Mouse (Mus musculus) B cell, adult 2 months (primary cell): ENCODE results near the gene Ccdc124.
"Not testable (repeated sequence)": the region's sequence is repeated elsewhere in the genome, so short reads cannot be mapped to it uniquely, and the experiment has no call there.

ENCODE experiments used
- DNase-seq, 2 experiments: peaks; one replicate each; pipeline ENCODE4 v3.0.0; 2022

Gene Ccdc124

DNA sequence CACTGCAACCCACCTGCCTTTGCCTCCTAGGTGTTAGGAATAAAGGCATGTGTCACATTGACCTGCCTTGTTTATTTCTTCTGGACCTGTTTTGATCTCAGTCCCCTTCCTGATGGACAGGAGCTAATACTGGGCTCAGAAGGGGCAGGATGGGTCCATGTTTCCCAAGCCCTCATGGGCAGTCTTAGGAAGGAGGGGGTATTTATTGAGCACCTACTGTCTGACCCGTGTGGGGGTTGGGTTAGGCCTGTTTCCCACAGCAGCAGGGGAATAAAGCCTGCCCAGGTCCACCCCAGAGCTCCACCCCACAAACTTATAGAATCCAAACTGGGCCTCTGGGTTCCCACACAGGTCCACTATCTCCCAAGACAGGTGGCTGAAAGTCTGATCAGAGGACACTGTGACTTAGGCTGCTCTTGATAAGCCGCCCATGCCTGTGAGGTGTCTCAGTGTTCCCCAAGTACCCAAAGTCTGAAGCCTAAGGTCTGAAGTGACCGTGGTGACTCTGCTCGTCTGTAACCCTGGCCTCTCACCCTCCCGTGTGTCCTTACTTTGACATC is 30.4 kb downstream of the Ccdc124 start:
- DNase-seq = no peak

DNA sequence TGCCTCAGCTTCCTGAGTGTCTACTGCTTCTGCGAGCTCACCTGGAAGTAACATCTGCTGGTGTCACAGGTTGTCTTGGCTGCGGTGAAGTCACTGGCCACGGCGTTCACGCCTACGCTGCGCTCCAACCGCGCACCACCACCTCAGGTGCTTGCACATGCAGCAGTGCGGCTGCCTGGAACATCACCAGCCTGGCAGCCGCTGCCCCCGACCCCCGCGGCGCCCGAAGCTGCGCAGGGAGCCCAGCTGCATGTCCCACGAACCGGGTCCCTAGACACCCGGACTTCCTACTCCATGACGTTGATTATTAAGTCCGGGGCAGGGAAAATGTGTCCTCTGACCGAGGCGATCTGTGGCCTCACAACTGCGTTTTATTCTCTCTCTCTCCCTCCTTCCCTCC is 31.3 kb downstream of the Ccdc124 start:
- no peak for DNase-seq

DNA sequence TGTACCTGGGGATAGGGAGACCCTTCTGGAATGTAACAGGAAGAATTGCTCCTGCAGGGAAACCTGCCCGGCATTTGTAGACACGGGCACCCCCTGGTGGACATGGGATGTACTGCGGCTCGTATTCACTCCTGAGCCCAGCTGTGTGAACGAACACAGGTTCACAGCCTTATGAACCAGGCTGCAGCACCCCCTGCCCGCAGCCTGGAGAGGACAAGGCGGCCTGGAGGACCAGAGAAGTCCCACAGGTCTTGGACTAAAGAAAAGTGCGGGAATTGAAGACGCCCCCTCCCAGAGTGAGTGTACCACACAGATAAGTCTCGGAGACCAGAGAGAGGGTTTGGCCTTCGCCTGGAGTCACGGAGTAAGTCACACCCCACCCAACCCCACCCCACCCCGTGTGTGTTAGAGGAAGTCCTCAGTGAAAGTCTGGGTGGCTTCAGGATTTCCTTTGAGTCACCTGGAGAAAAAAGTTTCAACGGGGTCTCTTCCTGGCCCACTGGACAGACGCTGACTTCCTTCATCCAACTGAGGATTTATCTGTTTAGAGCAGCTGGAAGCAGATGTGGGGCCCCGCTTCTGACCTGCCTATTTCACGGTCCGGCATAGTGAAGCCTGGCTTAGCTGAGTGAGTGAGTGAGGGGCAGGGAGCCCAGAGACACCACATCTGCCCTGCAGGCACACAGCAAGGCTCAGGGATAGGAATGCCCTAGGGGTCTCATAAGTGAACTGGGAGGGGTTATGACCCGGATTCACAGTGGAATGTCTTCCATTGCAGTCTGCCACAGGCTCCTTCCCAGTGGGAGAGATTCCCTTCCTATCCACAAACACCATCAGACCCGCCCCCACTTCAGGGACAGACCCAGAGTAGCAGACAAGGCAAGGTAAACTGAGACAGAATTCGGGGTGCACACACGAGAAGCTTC is 32.3 kb downstream of the Ccdc124 start:
- DNase-seq = peak; percentile 92 to 93

DNA sequence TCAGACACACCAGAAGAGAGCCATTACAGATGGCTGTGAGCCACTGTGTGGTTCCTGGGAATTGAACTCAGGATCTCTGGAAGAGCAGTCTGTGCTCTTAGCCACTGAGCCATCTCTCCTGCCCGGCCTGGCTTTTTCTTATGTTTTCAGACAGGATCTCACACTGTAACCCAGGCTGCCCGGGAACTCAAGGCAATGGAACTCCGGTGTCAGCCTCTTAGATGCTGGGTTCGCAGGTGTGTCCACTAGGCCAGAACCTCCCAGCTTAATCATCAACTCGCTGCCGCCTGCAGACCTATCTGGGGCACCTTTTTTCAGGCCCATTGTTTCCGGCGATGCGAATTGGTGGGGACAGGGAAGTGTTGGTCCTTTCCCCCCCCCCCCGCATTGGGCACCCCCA is 33.1 kb downstream of the Ccdc124 start:
- no peak for DNase-seq

DNA sequence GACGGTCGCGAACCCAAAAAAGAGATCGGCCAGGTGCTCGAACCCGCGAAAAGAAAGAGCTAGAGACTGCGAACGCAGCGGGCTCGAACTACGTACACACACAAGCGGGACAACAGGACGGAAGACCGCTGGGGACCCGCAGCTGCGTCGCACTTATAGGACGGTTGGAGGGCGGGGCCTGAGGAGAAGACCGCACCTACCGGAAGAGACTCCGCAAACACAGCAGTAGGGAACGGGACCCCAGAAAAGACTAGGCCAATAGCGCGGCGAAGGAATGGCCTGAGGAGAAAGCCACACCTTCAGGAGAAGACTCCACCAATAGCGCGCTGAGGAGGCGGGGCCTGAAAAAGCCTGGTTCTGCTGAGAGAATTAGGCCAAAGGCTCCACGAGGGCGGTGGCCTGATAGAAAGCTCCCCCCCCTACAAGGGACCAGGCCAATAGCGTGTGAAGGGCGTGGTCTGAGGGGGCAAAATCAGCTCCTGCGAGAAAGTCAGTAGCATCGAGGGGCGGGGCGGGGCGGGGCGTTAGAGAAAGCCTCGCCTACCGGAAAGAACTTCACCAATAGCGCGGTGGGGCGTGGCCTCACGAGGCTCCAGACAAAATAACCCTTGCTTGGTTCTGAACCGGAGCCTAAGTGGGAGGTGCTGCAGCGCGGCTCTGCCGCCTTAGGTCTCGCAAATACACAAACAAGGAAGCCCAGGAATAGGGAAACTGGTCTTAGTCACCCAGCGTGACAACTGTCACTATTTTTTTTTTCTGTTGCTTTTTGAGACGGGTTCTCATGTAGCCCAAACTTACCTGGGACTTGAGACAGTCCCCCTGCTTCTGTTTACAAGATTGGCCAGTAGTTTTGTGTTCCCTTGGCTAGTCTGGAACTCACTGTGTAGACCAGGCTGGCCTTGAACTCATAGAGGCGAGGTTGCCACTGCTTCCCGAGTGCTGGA is 34.1 kb downstream of the Ccdc124 start, which contains the start of gene Arrdc2:
Arrdc2 (minus strand) TSS at position 313 of the 944 bp plus-strand sequence.
- peak; percentile 96 to 98 for DNase-seq

DNA sequence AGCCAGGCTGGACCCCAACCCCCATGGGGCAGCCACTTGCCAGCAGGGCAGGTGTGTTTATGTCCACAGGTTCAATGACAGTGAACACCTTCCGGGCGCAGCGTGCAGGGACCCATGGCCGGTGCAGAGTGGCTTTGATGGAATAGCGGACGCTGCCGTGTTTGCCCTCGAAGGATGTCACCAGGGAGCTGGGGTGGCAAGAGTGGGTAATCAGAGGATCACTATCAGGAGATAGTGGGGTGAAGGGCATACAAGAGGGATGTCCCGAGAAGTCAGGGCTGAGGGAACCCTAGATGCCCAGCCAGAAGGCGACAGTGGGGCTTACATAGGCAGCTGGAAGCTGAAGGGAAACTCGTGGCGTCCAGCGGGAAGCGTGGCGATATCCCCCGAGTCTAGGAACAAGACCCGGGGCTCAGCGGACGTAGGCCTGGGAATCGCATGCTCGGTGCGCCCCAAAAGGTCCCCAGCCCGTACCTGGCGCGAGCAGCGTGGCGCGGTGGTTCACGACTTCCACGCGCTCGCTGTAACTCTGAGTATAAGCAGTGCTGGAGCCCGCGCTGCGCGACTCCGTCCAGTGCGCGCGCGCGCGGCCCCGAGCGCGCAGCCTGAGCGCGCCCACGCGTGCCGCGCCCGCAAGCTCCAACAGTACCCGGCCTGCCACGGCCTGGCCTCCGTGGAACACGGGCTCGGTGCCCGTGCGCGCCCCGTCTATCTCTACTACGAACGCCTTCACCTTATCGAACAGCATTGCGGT is 34.9 kb downstream of the Ccdc124 start:
- peak in 1 of 2 experiments; percentile 20 for DNase-seq

DNA sequence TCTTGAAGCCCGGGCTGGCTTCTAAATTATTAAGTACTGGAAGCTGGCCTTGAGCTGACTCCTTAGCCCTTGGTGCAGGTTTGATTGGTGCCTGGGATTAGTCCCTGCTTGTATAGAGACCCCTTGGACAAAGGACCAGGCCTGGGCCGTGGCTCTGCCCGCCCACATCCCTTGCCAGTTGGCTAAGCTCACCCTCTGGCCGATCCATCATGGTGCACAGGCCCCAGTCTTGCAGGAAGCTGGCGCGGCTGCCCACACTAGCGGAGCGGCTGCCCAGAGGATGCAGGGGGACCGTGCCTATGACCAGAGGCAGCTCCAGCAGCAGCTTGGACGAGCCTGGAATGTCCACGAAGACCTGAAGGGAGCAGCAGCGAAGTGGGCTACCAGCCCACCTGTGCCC is 37.1 kb downstream of the Ccdc124 start:
- DNase-seq = no peak

DNA sequence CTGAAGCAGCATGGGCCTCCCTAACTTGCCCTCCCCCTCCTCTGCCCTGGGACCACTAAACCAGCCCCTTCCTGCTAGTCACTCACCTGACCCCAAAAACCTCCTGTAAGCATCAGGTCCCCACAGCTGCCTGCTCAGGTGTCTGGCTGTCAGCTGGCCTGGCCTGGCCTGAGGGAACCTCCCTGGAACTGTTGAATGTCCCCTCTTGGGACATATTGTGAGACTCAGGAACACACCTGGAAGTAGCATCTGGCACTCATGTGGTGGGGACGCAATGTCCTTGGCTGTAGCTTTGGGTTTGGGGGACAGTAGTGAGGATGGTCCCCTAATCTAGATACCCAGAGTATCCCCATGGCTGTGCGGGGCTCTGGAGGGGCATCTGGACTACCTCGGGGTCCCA is 39.7 kb downstream of the Ccdc124 start:
- no peak for DNase-seq

DNA sequence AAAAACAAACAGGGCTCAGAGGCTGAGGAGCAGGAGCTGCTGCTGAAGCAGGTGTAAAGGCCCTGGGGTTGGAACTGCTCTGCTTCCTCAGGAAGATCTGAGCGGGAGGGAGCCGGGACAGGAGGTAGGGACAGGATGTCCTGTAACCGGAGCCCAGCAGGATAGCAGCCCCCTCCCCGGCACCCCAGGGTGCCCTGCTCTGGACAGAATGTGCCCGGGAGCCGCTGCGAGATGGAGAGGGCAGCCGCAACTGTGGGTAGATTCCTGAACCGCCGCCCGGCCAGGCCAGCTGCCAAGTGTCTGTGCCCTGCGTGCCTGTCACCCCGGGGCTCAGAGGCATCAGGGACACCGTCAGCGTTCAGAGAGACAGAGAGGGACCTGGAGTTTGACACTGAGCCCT is 40.2 kb downstream of the Ccdc124 start:
- no peak for DNase-seq

DNA sequence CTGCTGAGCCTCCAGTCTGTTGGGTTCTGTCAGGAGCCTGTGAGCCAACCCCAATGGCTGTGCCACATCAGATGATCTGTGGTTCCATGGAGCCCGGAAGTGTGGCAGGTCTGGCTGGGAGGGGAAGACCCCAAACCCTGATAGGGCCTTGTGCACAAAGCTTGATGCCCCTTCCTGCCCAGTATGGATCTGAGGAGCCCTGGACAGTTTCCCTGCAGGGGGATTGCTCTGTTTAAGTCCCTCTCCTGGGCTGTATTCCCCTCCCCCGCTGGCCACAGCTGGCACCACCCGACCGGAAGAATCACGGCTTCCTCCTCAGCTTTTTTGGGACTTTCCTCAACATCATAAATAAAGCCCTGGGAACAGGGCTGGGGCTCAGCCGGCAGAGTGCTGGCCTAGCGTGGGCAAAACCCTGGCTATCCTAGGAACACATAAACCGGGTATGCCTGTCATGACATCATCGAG is 40.7 kb downstream of the Ccdc124 start:
- DNase-seq = peak; percentile 37 to 44

DNA sequence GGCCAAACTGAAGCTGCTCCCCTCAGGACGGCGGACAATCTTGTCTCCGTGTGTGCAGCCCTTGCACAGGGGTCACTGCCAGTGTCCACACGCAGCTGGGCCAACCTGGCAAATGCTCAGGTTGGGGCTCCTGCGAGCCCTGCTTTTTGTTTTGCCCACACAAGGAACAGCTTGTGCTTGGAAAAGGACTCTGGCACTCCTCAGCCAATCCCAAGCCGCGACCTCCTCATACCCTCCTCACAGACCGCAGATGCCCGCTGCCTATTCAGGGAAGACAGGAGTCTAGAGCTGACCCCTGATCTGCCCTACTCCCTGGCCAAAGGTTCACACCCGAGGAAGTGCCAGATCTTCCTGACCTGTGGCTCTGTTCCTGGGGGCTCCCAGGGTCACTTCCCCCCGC is 41.4 kb downstream of the Ccdc124 start:
- no peak for DNase-seq

DNA sequence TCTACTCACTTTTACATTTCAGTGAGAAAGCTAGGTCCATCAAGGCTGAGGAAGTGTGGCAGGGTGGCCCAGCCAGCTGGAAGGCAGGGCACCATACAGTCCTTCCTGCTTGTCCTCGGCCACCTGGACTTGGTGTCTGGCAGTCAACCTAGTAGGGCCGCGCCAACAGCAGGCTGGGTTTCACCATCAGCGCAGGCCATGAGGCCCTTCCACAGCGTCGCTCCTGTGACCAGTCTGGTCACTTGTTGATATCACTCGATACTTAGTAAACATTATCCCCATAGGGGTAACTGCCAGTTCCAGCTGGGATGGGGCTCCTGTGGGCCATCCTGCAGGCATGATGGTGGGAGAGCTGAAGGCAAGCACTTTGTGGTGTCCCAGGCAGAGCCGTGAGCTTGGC is 42.2 kb downstream of the Ccdc124 start:
- no peak for DNase-seq

DNA sequence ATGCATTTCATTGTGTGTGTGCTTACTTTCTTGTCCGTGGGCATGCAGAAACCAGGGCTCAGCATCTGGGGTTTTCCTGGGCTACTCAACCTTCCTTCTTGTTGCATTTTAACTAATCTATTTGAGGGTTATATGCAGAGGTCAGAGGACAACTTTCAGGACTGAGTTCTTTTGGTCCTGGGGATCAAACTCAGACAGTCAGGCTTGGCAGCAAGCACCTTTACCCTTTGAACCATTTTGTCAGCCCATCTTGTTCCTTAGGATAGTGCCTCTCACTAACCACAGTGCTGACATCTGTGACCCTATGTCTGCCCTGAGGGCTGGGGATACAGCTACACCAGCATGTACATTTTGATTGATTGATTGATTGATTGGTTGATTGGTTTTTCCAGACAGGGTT is 45.9 kb downstream of the Ccdc124 start:
- no peak for DNase-seq

DNA sequence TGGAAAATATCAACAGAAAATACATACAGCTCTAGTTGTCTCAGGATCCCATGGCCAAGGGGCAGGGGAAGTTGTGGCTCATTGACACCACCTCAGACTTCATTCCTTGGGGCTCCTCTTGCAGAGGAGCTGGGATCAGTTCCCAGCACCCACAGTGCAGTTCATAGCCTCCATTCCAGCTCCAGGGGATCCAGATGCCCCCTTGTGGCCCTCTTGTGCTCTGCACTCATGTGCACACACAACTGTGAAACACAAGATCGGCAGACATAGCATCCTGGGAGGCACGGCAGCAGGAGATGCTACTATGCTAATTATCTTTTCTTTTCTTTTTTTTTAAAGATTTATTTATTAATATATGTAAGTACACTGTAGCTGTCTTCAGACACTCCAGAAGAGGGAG is 46.7 kb downstream of the Ccdc124 start:
- DNase-seq = no peak

DNA sequence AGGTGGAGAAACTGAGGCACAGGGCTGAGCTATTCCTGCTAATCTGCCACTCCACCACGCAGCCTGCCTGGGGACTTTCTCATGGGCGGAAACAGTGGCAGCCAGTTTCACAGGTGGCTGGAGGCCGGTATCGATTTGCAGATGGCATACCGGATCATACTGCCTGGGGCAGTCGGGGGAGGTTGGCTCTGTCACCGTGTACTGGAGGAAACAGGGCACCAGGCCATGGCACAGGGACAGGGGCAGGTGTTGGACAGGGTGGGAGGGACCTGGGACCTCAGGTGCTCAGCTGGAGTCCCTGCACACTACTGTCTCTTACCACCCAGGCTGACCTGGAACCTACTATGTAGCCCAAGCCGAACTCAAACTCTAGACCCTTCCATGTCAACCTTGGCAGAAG is 47.9 kb downstream of the Ccdc124 start:
- no peak for DNase-seq

DNA sequence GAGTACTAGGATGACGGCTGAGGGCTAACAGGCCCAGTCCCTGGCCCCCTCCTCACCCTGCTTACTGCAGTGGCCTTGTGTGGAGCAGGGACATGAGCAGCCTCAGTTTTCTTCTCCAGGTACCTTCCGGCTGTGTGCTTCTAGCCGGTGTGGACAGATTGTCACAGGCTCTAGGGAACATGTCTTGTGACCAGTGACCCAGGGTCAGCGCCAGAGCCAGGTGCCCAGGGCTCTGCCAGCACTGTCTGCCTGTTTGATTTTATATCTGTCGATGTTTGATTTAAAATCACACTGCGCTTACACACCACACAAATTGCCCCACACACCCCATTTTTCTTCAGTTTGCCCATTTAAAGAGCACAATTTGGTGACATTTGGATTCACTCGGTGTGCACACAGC is 49.9 kb downstream of the Ccdc124 start:
- no peak for DNase-seq

DNA sequence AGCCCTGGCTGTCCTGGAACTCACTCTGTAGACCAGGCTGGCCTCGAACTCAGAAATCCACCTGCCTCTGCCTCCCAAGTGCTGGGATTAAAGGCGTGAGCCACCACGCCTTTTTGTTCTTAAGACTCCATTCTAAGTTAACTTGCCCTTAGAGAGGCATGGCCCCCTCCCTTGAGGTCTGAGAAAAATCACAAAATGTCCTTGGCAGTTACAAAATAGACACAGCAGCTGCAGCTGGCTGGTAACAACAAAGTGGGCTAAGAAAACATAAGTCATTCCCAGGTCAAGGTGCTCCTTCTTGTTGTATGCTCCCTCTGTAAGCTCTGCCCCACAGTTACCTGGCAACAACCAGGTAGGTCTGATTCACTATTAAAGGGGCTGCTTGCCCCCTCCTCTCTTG is 51.1 kb downstream of the Ccdc124 start:
- not testable (repeated sequence) for DNase-seq

DNA sequence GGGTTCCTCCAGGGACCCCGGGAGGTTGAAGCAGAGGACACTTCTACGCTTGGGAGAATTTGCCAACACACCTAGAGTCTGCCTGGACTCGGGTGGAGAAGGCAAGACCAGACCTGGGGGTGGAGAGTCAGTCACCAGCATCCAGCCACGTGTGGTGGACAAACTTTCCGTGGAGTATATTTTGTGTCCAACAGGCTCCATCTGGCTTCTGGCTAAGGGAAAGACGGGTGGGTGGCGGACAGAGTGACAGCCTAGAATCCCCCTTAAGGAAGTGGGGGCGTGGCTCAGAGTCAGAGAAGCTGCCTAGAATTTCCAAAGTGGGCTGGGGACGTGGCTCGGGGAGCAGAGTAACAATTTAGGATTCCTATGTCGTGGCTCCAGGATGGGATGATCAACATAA is 51.7 kb downstream of the Ccdc124 start:
- DNase-seq = no peak

DNA sequence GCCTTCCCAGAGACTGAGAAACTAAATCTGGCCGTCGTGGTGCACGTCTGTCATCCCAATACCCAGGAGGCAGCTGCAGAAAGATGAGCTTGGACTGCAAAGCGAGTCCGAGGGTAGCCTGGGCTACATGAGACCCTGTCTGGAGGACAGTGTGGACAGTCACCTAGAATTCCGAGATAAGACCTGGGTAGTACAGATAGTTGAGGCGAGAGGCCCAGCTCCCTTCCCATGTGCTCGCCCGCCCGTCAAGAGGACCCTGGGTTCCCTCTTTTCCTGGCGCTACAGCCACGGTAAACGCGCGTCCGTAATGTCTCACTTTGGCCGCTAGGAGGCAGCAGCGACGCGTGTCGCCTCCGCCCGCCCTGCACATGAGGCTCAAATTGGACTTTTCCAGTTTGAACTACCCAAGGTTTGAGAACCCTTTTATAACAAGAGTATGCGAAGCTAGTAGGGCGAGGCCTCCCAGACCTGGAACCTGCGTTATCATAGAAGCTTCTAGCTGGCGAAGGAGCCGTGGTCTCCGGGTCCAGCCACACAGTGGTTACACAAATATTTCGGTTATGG is 52.3 kb downstream of the Ccdc124 start:
- peak; percentile 77 to 80 for DNase-seq

DNA sequence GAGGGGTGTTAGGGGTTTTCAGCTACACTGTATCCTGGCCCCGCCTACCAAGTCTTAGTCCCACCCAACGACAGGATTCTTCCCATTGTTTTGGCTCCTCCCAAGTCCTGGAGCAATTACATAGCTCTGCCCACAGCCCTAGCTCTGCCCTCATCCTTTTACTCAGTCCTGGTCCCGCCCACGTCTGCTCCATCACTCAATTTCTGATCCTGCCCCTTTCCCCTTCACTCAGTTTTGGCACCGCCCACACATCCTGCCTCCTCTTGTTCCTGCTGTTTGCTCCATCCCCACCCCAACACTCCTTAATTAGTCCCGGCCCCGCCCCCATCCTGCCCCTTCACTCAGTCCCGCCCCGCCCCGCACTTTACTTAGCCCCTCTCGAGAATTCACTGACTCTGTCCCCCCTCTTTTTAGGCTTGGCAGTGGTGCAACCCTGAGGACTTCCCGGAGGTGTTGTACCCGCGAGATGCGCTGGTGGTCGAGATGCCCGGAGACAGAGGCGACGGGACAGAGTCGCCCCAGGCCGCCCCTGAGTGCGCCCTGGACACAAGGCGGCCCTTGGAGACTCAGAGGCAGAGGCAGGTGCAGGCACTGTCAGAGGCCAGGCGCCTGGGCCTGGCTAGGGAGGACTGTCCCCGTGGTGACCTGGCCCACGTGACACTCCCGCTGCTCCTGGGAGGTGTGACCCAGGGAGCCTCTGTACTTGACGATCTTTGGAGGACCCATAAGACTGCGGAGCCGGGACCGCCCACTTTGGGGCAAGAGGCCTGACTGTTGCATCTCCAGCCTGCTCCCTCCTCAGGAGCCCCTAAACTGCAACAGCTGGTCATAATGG is 53.4 kb downstream of the Ccdc124 start:
- no peak for DNase-seq
